Mouse (Mus musculus) stomach, embryonic 15.5 days (tissue): Measurements from ENCODE around the gene Chrnb2. TPM values are rescaled to one million over a fixed set of nuclear protein-coding genes. Genes with fewer than 3 reads are reported as not detected.
"Not testable (repeated sequence)": the region's sequence is repeated elsewhere in the genome, so short reads cannot be mapped to it uniquely, and the experiment has no call there.

Experiments
- ATAC-seq: fragments of 200-750 bp; cut with Nextera tagmentation; 2 replicates; pipeline ENCODE4 v1.8.0; 2017; ENCODE audit warnings: low read depth, moderate number of reproducible peaks, moderate TSS enrichment; ENCODE audit not compliant: insufficient read depth, low FRiP score
- H3K27ac ChIP-seq: fragments of 300-500 bp; sonication (generic); 2 replicates; pipeline ENCODE4 v1.5.1; 2015; ENCODE audit warnings: mild to moderate bottlenecking, inconsistent platforms
- H3K27me3 ChIP-seq: fragments of 300-500 bp; sonication (generic); replicated peaks from 2 replicates; pipeline ENCODE4 v1.6.1; 2015; ENCODE audit warnings: inconsistent platforms
- H3K36me3 ChIP-seq: fragments of 300-500 bp; sonication (generic); 2 replicates; pipeline ENCODE4 v1.6.1; 2015; ENCODE audit warnings: inconsistent platforms
- H3K4me1 ChIP-seq: fragments of 300-500 bp; sonication (generic); 2 replicates; pipeline ENCODE4 v1.6.1; 2015; ENCODE audit warnings: inconsistent platforms
- H3K4me2 ChIP-seq: fragments of 300-500 bp; sonication (generic); 2 replicates; pipeline ENCODE4 v1.6.1; 2015; ENCODE audit warnings: mild to moderate bottlenecking, inconsistent platforms
- H3K4me3 ChIP-seq: fragments of 300-500 bp; sonication (generic); replicated peaks from 2 replicates; pipeline ENCODE4 v1.5.1; 2015; ENCODE audit warnings: inconsistent platforms
- H3K9ac ChIP-seq: fragments of 300-500 bp; sonication (generic); 2 replicates; pipeline ENCODE4 v1.6.1; 2015; ENCODE audit warnings: inconsistent platforms
- H3K9me3 ChIP-seq: fragments of 300-500 bp; sonication (generic); 2 replicates; pipeline ENCODE4 v1.6.1; 2016; ENCODE audit warnings: inconsistent platforms
- WGBS: fragments of 180-500 bp; shearing (Covaris S2); methylation state at CpG from one replicate; pipeline ENCODE4 v1.1.7; 2015; 5-methylcytosine and 5-hydroxymethylcytosine counted together
- polyA plus RNA-seq: library from polyadenylated mRNA; unstranded; fragments of >200 nt; fragmentation: Nextera tagmentation; extraction: Ambion mirVana; gene quantifications from 2 replicates; pipeline ENCODE4 v1.2.1, GENCODE M21; 2015

The Chrnb2 gene
- polyA plus RNA-seq, 1 experiment from 2014 or later = 1.4 TPM

GRCm38 (mm10) chr3:89800078-89800477 is 35.6 kb upstream of the Chrnb2 start:
- H3K4me1 ChIP-seq, H3K36me3 ChIP-seq, H3K27me3 ChIP-seq, H3K9me3 ChIP-seq, H3K4me2 ChIP-seq, H3K4me3 ChIP-seq, ATAC-seq, H3K27ac ChIP-seq, H3K9ac ChIP-seq: not testable (repeated sequence)
- WGBS = 50% methylated on average over 3 of the region's 3 CpGs

- no peak overlapping the region for H3K27ac ChIP-seq
- no peak for ATAC-seq
Observed at GRCm38 (mm10) chr3:89799476-89799875, 35.0 kb upstream of the Chrnb2 start.

GRCm38 (mm10) chr3:89798518-89798917 is 34.1 kb upstream of the Chrnb2 start:
- no peak overlapping the region for H3K9ac ChIP-seq
- H3K4me1 ChIP-seq = peaks cover 3% of the 10 kb centered on the region
- H3K4me2 ChIP-seq = no peak overlapping the region
- WGBS = 78% methylated on average over 3 of the region's 3 CpGs
- H3K9me3 ChIP-seq = no peaks in the 10 kb centered on the region
- no peak for ATAC-seq
- H3K27me3 ChIP-seq = no peaks in the 10 kb centered on the region
- no peaks in the 10 kb centered on the region for H3K36me3 ChIP-seq
- no peak overlapping the region for H3K27ac ChIP-seq
- no peak overlapping the region for H3K4me3 ChIP-seq

More at GRCm38 (mm10) chr3:89799476-89799875, 35.0 kb upstream of the Chrnb2 start:
- Histone ChIP-seq H3K4me3 (0 out of 2 replicates have a peak overlapping the region, but pooled peaks have one; percentile 9), H3K9me3 (no peaks in the 10 kb centered on the region), H3K27me3 (no peaks in the 10 kb centered on the region), H3K36me3 (no peaks in the 10 kb centered on the region), H3K9ac (no peak overlapping the region), H3K4me2 (peak overlapping the region; percentile 38), H3K4me1 (peaks cover 3% of the 10 kb centered on the region)
- 14% methylated on average over 13 of the region's 13 CpGs for WGBS

DNA sequence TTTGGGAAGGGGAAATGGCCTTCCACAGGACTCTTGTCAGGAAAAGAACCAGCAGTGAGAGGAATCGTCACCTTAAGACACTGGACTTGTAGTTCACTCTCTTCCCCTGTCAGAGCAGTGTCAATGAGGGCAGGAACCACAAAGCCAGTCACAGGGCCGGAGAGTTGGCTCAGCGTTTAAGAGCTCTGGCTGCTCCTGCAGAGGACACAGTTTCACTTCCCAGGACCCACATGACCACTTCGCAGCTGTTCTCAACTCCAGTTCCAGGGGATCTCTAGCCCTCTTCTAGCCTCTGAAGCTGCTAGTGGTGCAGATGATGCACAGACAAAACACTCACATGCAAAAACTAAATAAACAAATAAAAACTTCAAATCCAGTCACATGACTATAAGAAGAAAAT is 31.9 kb upstream of the Chrnb2 start:
- Histone ChIP-seq H3K4me2 (no peak overlapping the region), H3K9ac (no peak overlapping the region), H3K4me3 (no peak overlapping the region), H3K36me3 (no peaks in the 10 kb centered on the region), H3K27ac (no peak overlapping the region), H3K27me3 (no peaks in the 10 kb centered on the region), H3K4me1 (peaks cover 3% of the 10 kb centered on the region), H3K9me3 (no peaks in the 10 kb centered on the region)
- ATAC-seq = no peak
- WGBS = 32% methylated on average over 4 of the region's 4 CpGs

DNA sequence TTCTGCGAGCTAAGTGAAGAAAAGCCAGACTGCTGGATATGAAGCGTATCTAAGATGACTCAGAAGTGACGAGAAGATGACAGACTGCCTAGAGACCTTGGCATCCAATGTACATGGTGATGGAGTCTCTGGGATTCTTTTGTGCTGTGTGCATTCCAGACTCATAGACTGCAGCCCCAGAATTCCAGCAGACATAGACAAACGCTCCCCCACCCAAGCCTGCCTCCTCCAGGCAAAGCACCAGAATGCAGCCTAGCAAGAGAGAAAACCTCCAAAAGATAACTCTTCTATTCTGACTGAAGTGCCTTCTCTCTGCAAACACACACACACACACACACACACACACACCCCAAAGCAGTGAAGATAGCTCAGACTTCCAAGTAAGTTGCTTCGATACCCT is 31.3 kb upstream of the Chrnb2 start:
- Histone ChIP-seq H3K27ac (no peak overlapping the region), H3K4me3 (no peak overlapping the region), H3K36me3 (no peaks in the 10 kb centered on the region), H3K27me3 (no peaks in the 10 kb centered on the region), H3K4me1 (peaks cover 3% of the 10 kb centered on the region; the same call in 1 of the 2 replicates), H3K4me2 (no peak overlapping the region), H3K9ac (no peak overlapping the region), H3K9me3 (no peaks in the 10 kb centered on the region)
- 62% methylated on average over 5 of the region's 5 CpGs for WGBS
- no peak for ATAC-seq

DNA sequence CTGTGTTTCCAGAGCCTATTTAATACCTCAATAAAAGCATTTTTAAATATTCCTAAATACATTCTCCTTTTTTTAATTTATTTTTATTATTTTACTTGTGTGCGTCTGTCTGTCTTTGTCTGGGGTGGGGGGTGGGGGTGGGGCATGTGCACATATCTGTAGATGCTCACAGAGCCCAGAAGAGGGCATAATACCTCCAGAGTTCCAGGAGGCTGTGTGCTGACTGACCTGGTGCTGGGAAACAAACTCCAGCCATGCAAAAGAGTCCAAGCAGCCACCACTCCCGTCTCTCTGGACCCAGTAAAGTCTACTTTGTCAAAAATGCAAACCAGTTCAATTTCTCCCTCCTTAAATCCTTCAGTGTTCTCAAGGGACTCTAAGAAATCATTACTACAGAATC is 30.2 kb upstream of the Chrnb2 start:
- no peak for ATAC-seq
- no peak overlapping the region for H3K9ac ChIP-seq
- no peak overlapping the region for H3K27ac ChIP-seq
- H3K9me3 ChIP-seq = no peaks in the 10 kb centered on the region
- H3K4me2 ChIP-seq = no peak overlapping the region
- WGBS = 54% methylated on average over 2 of the region's 2 CpGs
- no peaks in the 10 kb centered on the region for H3K36me3 ChIP-seq
- no peak overlapping the region for H3K4me3 ChIP-seq
- no peaks in the 10 kb centered on the region for H3K27me3 ChIP-seq
- peaks cover 3% of the 10 kb centered on the region; the same call in 1 of the 2 replicates for H3K4me1 ChIP-seq

GRCm38 (mm10) chr3:89788680-89789352 is 24.4 kb upstream of the Chrnb2 start:
- H3K4me2 ChIP-seq = no peak overlapping the region
- H3K9me3 ChIP-seq = no peaks in the 10 kb centered on the region
- H3K27me3 ChIP-seq = no peaks in the 10 kb centered on the region
- peaks cover 9% of the 10 kb centered on the region for H3K4me1 ChIP-seq
- H3K36me3 ChIP-seq = no peaks in the 10 kb centered on the region
- WGBS = 78% methylated on average over 16 of the region's 16 CpGs
- ATAC-seq = no peak
- H3K4me3 ChIP-seq = no peak overlapping the region
- no peak overlapping the region for H3K27ac ChIP-seq
- no peak overlapping the region for H3K9ac ChIP-seq

DNA sequence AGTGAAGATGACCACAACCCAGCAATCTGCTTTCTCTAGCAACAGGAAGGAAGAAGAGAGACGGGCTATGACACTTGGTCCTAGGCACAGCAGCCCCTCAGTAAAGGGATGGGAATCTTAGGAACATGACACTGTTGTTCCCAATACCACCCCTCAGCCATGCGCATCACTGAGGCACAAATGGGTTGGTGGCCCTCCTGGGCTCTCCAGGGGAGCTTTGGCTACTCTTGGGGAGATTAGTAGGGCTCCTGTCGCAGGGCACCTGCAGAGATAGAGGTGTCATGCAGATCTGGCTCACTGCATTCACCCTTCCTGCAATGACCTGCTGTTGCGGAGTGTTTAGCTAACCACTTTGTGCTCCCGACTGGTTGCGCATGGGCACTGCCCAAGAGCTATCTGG is 21.8 kb upstream of the Chrnb2 start:
- H3K27me3 ChIP-seq = no peaks in the 10 kb centered on the region
- H3K4me2 ChIP-seq = no peak overlapping the region
- no peaks in the 10 kb centered on the region for H3K9me3 ChIP-seq
- H3K4me1 ChIP-seq = peaks cover 9% of the 10 kb centered on the region
- WGBS = 74% methylated on average over 6 of the region's 6 CpGs
- no peak for ATAC-seq
- H3K9ac ChIP-seq = no peak overlapping the region
- peaks cover 14% of the 10 kb centered on the region for H3K36me3 ChIP-seq
- no peak overlapping the region for H3K4me3 ChIP-seq
- no peak overlapping the region for H3K27ac ChIP-seq

DNA sequence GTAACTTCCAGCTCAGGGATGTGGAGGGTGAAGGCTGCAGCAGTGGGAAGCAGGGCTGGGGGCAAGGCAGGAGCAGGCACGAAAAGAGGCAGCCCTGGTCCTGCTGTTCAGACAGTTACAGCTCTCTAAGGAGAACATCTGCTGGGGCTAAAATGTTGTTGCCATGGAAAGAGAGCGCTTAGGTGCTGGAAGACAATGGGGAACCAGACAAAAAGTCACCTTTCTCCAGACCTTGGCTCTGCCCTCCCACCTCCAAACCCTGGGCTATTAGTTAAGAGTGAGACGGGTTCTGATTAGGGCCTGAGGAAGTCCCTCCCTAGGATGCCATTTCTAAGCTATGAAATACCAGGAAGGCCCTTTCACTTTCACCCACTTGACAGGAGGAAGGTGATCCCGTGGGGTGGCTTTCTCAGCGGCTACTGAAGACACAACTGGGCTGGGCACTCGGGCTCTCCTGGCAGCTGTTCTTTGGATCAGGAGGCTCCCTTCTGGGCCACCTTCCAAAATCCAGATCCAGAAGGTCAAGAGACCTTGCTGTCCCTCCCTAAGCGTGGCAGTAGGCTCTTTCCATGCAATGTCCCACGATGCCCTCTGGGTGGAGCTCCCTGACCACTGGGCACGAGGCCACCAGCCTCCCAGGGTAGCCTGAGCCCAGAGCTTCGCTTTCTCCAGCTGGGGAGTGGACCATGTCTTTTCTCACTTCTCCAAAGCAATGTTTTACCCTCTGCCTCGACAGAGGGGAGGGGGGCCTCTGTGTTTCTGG is 20.7 kb upstream of the Chrnb2 start:
- H3K4me3 ChIP-seq = no peak overlapping the region
- H3K27me3 ChIP-seq = no peaks in the 10 kb centered on the region
- no peaks in the 10 kb centered on the region for H3K9me3 ChIP-seq
- H3K36me3 ChIP-seq = peaks cover 24% of the 10 kb centered on the region
- H3K27ac ChIP-seq = peak overlapping the region; percentile 51
- 14% methylated on average over 11 of the region's 11 CpGs for WGBS
- H3K9ac ChIP-seq = no peak overlapping the region
- H3K4me1 ChIP-seq = peaks cover 9% of the 10 kb centered on the region
- ATAC-seq = peak; percentile 54; the same call in 1 of the 2 replicates
- H3K4me2 ChIP-seq = peak overlapping the region; percentile 14; the same call in 1 of the 2 replicates

- no peak overlapping the region for H3K4me2 ChIP-seq
- H3K4me1 ChIP-seq = peaks cover 9% of the 10 kb centered on the region
- no peak overlapping the region for H3K4me3 ChIP-seq
- no peaks in the 10 kb centered on the region for H3K9me3 ChIP-seq
- peaks cover 47% of the 10 kb centered on the region for H3K36me3 ChIP-seq
- 74% methylated on average over 5 of the region's 5 CpGs for WGBS
- no peak for ATAC-seq
- no peaks in the 10 kb centered on the region for H3K27me3 ChIP-seq
- no peak overlapping the region for H3K9ac ChIP-seq
- no peak overlapping the region for H3K27ac ChIP-seq
Observed at GRCm38 (mm10) chr3:89781640-89782039, 17.2 kb upstream of the Chrnb2 start.

DNA sequence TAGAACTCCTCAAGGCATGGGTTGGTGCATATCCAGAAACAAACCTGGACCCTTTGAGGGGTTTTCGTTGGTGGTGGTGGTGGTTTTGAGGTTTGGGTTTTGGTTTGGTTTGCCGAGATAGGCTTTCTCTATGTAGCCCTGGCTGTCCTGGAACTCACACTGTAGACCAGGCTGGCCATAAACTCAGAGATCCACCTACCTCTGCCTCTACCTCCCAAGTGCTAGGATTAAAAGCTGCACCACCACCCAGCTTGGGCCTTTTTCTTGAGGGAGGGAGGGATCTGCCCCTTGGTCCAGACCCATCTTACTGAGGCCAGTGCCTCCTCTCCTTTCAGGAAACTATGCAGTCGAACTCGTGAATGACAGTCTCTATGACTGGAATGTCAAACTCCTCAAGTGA is 15.7 kb upstream of the Chrnb2 start:
- no peak for ATAC-seq
- H3K27me3 ChIP-seq = no peaks in the 10 kb centered on the region
- no peak overlapping the region for H3K4me3 ChIP-seq
- no peak overlapping the region for H3K27ac ChIP-seq
- H3K36me3 ChIP-seq = peaks cover 54% of the 10 kb centered on the region
- WGBS = 87% methylated on average over 4 of the region's 4 CpGs
- H3K4me1 ChIP-seq = peaks cover 9% of the 10 kb centered on the region
- H3K4me2 ChIP-seq = no peak overlapping the region
- no peak overlapping the region for H3K9ac ChIP-seq
- H3K9me3 ChIP-seq = no peaks in the 10 kb centered on the region

- WGBS = 83% methylated on average over 4 of the region's 4 CpGs
- no peaks in the 10 kb centered on the region for H3K9me3 ChIP-seq
- H3K4me2 ChIP-seq = no peak overlapping the region
- peaks cover 37% of the 10 kb centered on the region for H3K36me3 ChIP-seq
- no peaks in the 10 kb centered on the region for H3K27me3 ChIP-seq
- H3K9ac ChIP-seq = no peak overlapping the region
- peaks cover 26% of the 10 kb centered on the region for H3K4me1 ChIP-seq
- ATAC-seq = no peak
- no peak overlapping the region for H3K27ac ChIP-seq
- no peak overlapping the region for H3K4me3 ChIP-seq
Observed at GRCm38 (mm10) chr3:89776001-89776400, 11.6 kb upstream of the Chrnb2 start.
